Mouse (Mus musculus) small intestine, adult 2 months (tissue): Measurements from ENCODE around the gene Hibadh.

Source experiments
- CTCF ChIP-seq: fragments of 200-500 bp; IDR thresholded peaks from 2 replicates; pipeline ENCODE4 v1.5.1; 2012; ENCODE audit warnings: low read depth, mild to moderate bottlenecking, control low read depth, inconsistent platforms, low read length, moderate library complexity, mixed read lengths; ENCODE audit not compliant: insufficient replicate concordance, insufficient read length; ENCODE audit errors: extremely low read depth
- POLR2A ChIP-seq: fragments of 200-500 bp; IDR thresholded peaks from 2 replicates; pipeline ENCODE4 v1.6.1; 2012; ENCODE audit warnings: low read depth, mild to moderate bottlenecking, control low read depth, inconsistent platforms, low read length, moderate library complexity

GRCm38 (mm10) chr6:52507171-52507570, 133.0 kb downstream of the Hibadh start:
- TF ChIP-seq POLR2A (no peak), CTCF (no peak)
